Mouse (Mus musculus): ENCODE data around the gene Gm28230. TPM values are rescaled to one million over a fixed set of nuclear protein-coding genes. Genes with fewer than 3 reads are reported as not detected.

Gene Gm28230
- not detected in 2 replicates for polyA plus RNA-seq (2012)

DNA sequence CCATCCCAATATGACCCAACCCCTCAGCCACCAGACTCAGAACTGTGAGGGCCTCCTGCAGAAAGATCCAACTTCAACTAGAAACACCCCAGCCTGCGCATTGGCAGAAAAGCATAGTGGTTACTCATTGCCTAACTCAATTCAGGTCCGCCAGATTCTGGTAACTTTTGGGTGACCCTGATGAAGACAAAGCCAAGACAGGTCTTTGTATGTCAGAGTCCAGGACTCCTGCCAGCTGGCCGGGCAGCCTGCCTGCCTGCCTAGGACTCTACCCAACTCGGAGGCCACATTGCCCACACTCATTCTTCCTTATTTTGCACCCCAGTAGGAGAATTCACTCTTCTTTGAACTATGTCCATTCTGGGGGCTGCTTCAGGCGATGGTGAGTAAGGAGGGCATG is at the start of gene Gm28230:
Gene Gm28230 (plus strand): TSS at position 178 of the 400 bp plus-strand sequence.

DNA sequence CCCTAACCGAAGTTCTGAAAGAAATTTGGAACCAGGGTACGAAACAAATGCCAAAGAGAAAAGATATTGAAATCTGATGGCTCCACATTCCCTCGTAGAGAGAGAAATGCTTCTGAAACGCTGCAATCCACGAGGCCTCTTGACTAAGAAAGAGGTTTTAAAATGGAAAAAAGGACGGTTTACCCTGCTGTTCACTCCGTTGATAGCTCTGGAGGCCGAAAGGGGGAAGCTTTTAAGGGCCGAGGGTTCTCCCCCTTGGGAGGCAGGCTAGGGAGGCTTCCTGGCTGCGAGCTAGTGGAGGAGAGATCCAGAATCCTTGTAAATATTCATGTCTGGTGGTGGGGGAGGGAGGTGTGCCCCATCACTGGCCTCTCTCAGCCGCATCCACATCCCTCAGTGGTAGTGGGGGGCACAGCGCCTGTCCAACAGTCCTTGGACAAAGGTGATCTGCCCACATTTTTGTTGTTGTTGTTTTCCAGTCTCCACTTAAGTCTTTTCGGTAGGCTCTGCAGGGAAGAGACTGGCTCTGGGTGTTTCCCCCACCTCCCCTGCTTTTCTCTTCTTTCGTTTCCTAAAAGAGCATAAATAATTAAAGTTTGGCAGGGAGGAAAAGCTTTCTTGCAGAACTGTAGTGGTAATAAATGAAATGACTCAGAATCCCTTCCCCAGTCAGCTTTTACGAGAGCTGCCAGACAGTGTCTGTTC is 47.5 kb upstream of the Gm28230 start, which contains the start of gene Hoxd11:
Gene Hoxd11 (plus strand): TSS at position 667 of the 705 bp plus-strand sequence.

DNA sequence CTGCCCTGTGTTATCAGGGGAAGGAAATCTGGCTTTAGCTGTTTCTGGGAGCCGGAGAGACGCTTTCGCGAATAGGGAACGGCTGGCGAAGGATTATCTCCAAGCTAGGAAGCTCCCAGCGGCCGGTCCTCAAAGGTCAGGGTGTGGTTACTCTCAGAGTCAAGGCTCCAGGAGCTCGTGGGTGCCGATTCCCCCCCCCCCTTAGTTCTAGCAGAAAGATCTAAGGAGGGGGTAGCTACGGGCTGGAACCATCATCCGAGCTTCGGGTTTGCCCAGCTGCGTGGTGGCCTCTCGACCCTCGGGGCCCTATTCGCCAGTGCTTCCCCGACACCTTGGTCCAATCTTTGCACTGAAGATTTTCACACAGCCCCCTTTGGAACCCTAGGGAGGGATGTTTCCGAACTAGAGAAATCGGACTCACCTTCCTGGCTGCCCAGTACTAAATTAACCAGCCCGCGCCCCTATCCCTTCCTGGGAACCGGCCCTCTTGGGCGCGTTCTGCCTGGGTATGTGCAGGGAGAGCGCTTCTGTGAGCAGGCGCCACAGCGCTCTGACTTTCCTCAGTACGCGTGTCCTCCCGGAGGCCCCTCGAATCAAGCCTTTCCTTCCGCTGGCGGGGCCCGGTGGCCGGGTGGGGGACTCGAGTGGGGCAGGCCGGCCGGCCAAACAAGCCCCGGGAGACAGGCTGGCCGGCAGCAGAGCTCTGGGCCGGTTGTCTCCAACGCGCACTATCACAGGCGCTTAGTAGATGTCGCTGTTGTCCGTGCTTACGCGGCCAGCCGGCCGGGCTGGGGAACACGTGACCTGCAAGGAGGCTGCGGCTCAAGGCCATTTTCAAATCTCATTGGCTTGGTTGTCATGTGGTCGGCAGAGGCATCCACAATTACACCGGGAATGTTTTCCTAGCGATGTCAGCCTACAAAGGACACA is 35.2 kb upstream of the Gm28230 start, which contains the start of gene Hoxd10:
Gene Hoxd10 (plus strand): TSS at position 903 of the 930 bp plus-strand sequence.

DNA sequence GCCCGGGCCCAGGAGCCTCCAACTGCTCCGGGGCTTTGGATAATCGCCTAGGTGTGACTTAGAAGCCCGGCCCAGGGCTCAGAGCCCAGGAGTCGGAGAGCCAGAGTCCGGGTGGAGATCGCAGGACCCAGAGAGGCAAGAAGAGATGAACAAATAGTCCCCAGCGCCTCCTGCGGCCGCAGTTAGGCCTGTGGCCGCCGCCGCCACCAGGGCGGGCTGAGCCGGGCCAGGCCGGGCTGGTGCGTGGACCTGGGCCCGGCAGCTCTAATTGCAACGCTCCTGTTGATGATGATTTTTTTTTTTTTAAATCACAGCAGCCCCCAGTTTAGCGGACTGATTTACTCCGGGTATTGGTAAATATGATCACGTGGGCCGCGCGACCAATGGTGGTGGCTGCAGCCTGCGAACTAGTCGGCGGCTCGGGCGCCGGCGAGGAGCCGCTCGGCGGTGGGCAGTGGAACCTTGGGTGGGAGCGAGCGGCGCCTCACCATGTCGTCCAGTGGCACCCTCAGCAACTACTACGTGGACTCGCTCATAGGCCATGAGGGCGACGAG is 28.9 kb upstream of the Gm28230 start, which contains the start of gene Hoxd9:
Gene Hoxd9 (plus strand): TSS at position 161 of the 555 bp plus-strand sequence.

DNA sequence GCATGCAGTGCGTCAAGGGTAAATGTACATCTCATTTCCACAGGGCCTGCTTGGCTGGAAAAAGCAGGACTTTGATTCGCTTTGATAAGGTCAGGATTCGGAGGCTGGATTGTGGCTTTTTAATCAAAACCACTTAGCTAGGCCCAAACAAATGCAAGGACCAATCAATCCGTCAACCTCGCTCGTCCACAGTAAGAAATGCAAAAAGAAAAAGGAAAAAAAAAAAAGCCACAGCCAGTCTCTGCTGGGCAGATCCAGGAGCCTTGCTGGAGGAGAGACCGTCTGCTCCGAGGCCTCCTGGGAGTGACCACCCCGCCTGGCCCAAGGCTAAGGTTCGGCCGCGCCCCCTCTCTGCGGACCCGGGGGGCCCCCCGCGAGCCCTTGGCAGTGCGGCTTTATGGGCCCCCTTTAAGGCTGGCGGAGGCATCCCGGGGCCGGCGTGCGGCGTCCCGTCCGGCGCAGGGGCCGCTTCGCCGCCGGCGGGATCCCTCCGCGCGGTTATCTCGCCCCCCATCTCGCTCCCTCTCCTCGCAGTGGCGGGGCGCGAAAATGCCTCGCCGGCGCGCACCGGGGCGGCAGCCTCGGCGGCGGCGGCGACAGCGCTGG is 22.0 kb upstream of the Gm28230 start, which contains the start of gene Hoxd8:
Gene Hoxd8 (plus strand): TSS at position 223 of the 606 bp plus-strand sequence.

DNA sequence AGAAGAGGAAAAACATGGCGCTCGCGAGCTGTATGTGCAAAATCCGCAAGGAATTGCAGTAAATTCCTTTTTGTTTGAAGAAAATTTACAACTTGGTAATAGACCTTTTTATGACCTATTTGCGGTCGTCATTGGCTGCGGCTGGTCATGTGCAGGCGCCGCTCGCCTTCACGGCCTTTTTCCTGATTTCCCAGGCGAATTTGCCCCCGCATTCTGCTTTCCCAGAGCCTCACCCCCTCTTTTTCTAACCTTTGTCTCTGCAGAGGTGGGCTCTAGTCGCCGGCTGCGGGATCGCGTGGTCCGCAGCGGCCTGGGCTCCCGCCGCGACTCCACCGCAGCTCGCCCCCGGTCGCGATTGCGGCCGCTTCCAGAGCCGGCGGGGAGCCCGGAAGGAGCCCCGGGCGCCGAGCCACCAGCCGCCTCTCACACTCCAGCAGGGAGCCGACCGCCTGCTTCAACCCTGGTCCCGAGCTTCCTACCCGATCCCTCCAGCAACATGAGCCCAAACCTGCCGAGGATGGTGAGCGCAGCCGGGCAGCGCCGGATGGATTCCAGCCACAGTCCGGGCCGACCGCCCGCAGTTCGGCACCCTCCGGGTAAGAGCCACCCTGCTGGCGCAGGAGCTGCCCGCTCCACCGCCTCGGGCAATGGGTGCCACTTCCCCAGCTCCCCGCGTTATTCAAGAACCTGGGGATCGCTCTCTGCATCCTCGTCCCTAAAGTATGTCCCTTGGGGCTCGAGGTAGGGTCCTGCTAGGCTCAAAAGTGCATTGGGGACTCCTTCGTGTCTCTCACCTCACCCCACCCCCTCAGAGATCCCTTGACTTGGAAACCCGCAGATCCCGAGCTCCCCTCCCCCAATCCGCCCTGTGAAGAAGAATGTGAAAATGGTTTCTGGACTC is 14.6 kb upstream of the Gm28230 start, which contains the start of the genes Hoxd3 and Hoxd4:
Gene Hoxd3 (plus strand): TSS at position 207 of the 901 bp plus-strand sequence.
Gene Hoxd4 (plus strand): TSS at position 209 of the 901 bp plus-strand sequence.

DNA sequence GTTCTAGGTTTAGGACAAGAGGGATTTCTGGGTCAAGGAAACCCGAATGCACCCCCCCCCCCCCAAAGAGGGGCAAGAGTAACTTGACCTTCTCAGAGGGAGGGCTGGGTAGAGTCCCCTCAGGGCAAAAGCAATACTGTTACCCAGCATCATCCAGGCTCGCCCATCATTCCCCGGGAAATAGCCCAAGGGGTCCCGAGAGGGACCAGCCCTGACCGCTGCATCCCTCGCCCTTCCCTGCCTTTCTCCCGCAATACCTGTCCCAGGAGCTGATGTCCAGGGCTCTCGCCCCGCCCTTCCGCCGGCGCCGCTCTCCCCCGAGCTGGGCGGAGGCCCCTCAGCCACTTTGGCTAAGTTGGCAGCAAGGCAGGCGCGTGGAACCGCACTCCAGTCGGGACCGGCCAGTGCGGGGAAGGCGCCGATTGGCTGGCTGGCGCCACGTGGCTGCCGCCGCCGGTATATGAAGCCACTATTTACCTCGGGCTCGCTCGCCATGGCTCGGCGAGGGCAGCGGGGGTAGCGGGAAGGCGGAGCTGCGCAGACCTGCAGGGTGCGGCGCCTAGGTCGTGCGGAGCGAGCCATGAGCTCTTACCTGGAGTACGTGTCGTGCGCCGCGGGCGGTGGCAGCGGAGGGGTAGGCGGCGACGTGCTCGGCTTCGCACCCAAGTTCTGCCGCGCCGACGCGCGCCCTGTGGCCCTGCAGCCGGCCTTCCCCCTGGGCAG is 36.2 kb downstream of the Gm28230 start, which contains the start of gene Hoxd1:
Gene Hoxd1 (plus strand): TSS at position 459 of the 723 bp plus-strand sequence.

Other genes with a start within 250 kb of the Gm28230 start
- 8.6 and 9.0 TPM in 2 replicates for gene Lnpk, start 147.3 kb upstream of the Gm28230 start, polyA plus RNA-seq (2012)
- gene Evx2, start 67.2 kb upstream of the Gm28230 start, polyA plus RNA-seq (2012), result not detected in 2 replicates
- not detected in 2 replicates for gene Hoxd13, start 58.4 kb upstream of the Gm28230 start, polyA plus RNA-seq (2012)
- not detected in 2 replicates for gene Hoxd12, start 51.7 kb upstream of the Gm28230 start, polyA plus RNA-seq (2012)
- gene Hoxd11, start 47.2 kb upstream of the Gm28230 start, polyA plus RNA-seq (2012), result not detected in 2 replicates
- not detected in 2 replicates for gene Hoxd10, start 34.8 kb upstream of the Gm28230 start, polyA plus RNA-seq (2012)
- not detected in 2 replicates for gene Hoxd9, start 29.0 kb upstream of the Gm28230 start, polyA plus RNA-seq (2012)
- 0.04 TPM in 1 of 2 replicates, not detected in the other for gene Hoxd8, start 22.1 kb upstream of the Gm28230 start, polyA plus RNA-seq (2012)
- 0.04 TPM in 1 of 2 replicates, not detected in the other for gene Hoxd3, start 14.8 kb upstream of the Gm28230 start, polyA plus RNA-seq (2012)
- gene Hoxd4, start 14.8 kb upstream of the Gm28230 start, polyA plus RNA-seq (2012), result not detected in 2 replicates
- gene Hoxd1, start 36.3 kb downstream of the Gm28230 start, polyA plus RNA-seq (2012), result 0.20 TPM in 1 of 2 replicates, not detected in the other
- gene Mtx2, start 99.1 kb downstream of the Gm28230 start, polyA plus RNA-seq (2012), result 25.9 and 26.5 TPM in 2 replicates